Mouse (Mus musculus) stomach, postnatal 0 days (tissue): ENCODE measurements around the gene Rce1. TPM values are rescaled to one million over a fixed set of nuclear protein-coding genes. Genes with fewer than 3 reads are reported as not detected.

ENCODE experiments used
- ATAC-seq: fragments of 200-750 bp; cut with Nextera tagmentation; 2 replicates; pipeline ENCODE4 v1.8.0; 2017; ENCODE audit not compliant: low FRiP score, low TSS enrichment
- DNase-seq: peaks from one replicate; pipeline ENCODE4 v3.0.0-alpha.2; 2016; ENCODE audit warnings: low spot score
- H3K27ac ChIP-seq: fragments of 300-500 bp; sonication (generic); replicated peaks from 2 replicates; pipeline ENCODE4 v1.5.1; 2014; ENCODE audit warnings: mild to moderate bottlenecking, control low read depth
- H3K27me3 ChIP-seq: fragments of 300-500 bp; sonication (generic); 2 replicates; pipeline ENCODE4 v1.6.1; 2014; ENCODE audit warnings: low read length; ENCODE audit not compliant: control insufficient read depth, insufficient read depth
- H3K36me3 ChIP-seq: fragments of 300-500 bp; sonication (generic); 2 replicates; pipeline ENCODE4 v1.6.1; 2014; ENCODE audit warnings: low read length, mixed read lengths; ENCODE audit not compliant: control insufficient read depth, insufficient read depth
- H3K4me1 ChIP-seq: fragments of 300-500 bp; sonication (generic); replicated peaks from 2 replicates; pipeline ENCODE4 v1.6.1; 2014; ENCODE audit warnings: antibody characterized with exemption; ENCODE audit not compliant: control insufficient read depth, insufficient read depth
- H3K4me2 ChIP-seq: fragments of 300-500 bp; sonication (generic); replicated peaks from 2 replicates; pipeline ENCODE4 v1.6.1; 2014; ENCODE audit warnings: low read depth, mild to moderate bottlenecking, control low read depth, moderate library complexity
- H3K4me3 ChIP-seq: fragments of 300-500 bp; sonication (generic); 2 replicates; pipeline ENCODE4 v1.5.1; 2014; ENCODE audit warnings: low read depth, low read length, control low read depth
- H3K9ac ChIP-seq: fragments of 300-500 bp; sonication (generic); 2 replicates; pipeline ENCODE4 v1.6.1; 2014; ENCODE audit warnings: mild to moderate bottlenecking, low read length, control low read depth, mixed read lengths
- H3K9me3 ChIP-seq: fragments of 300-500 bp; sonication (generic); 2 replicates; pipeline ENCODE4 v1.6.1; 2016; ENCODE audit warnings: low read length; ENCODE audit not compliant: control insufficient read depth
- CTCF ChIP-seq: IDR thresholded peaks from 2 replicates; pipeline ENCODE4 v1.5.1; 2016; ENCODE audit warnings: antibody characterized with exemption, low read depth, mild to moderate bottlenecking, moderate library complexity
- EP300 ChIP-seq: optimal IDR thresholded peaks from 2 replicates; pipeline ENCODE3; 2016; ENCODE audit warnings: antibody characterized with exemption
- WGBS: fragments of 180-500 bp; shearing (Covaris S2); extraction: QIAGEN DNeasy Blood & Tissue Kit; methylation state at CpG from one replicate; pipeline ENCODE4 v1.1.7; 2014; 5-methylcytosine and 5-hydroxymethylcytosine counted together
- polyA plus RNA-seq: library from polyadenylated mRNA; unstranded; fragments of >200 nt; fragmentation: Nextera tagmentation; extraction: Ambion mirVana; gene quantifications from 2 replicates; pipeline ENCODE4 v1.2.1, GENCODE M21; 2015

Gene Rce1
- polyA plus RNA-seq, 1 experiment from 2014 or later, result 46.4 TPM

DNA sequence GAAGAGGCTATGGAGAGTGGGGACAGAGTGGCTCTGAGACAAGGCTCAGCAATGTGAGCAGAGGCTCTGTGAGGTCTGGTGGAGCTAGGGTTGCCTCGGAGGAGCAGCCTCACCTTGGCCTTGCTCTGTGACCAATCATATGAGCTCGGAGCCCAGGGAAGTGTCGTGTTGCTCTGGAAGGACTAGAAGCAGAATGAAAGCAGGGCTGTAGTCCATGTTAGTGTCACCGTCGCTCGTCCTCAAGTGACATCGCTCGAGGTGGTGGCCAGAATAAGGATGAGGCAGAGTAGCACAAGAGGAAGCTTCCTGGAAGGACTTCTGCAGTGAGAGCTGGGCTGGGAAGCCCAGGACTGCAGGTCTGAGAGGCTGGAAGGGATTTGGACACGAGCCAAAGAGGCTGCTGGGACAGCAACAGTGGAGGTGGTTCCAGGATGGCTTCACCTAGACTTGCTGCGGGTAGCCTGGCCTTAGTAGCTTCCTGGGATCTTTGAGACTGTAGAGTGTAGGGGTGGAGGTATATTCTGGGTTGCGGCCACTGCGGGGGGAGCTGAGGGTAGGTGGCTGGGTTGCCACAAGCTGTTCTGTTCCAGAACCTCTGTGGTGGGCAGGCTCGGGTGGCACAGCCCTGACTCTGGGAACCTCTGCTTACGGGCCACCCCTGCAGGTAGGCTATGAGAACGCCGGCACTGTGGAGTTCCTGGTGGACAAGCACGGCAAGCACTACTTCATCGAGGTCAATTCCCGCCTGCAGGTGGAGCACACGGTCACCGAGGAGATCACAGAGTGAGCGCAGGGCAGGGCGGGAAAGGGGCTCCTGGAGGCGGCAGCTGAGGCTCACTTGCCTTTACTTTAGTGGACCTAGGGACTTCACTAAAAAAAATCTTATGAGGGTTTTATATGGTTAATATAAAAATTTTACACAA lies 21.4 kb downstream of the Rce1 start:
- H3K9me3 ChIP-seq, result no peaks in the 10 kb centered on the region
- no peak overlapping the region for H3K4me2 ChIP-seq
- H3K4me1 ChIP-seq, result no peaks in the 10 kb centered on the region; the same call in 1 of the 2 replicates
- 41% methylated on average over 24 of the region's 24 CpGs for WGBS
- peak overlapping the region; percentile 31; the same call in 1 of the 2 replicates for H3K9ac ChIP-seq
- peak overlapping the region; percentile 61; the same call in 1 of the 2 replicates for H3K27ac ChIP-seq
- H3K4me3 ChIP-seq, result no peak overlapping the region
- ATAC-seq (peak; percentile 85), DNase-seq (peak; percentile 86)
- no peaks in the 10 kb centered on the region; the same call in 1 of the 2 replicates for H3K36me3 ChIP-seq
- no peaks in the 10 kb centered on the region for H3K27me3 ChIP-seq
- TF ChIP-seq CTCF, result peak; percentile 78
- TF ChIP-seq EP300, result no peak

DNA sequence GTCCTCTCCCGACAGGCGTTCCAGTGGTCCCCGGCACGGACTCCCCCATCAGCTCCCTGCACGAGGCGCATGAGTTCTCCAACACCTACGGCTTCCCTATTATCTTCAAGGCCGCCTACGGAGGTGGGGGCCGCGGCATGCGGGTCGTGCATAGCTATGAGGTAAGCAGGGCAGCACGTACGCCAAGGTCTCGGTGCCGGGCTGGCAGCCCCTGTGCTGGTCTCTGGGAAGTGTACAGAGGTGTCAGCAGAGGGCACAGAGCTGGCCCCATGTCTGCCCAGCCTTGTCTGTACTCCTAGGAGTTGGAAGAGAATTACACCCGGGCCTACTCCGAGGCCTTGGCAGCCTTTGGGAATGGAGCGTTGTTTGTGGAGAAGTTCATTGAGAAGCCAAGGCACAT lies 23.0 kb downstream of the Rce1 start:
- no peak for DNase-seq
- Histone ChIP-seq H3K4me1 (no peaks in the 10 kb centered on the region; the same call in 1 of the 2 replicates), H3K9me3 (no peaks in the 10 kb centered on the region), H3K36me3 (no peaks in the 10 kb centered on the region; the same call in 1 of the 2 replicates), H3K4me2 (no peak overlapping the region), H3K4me3 (no peak overlapping the region), H3K27me3 (no peaks in the 10 kb centered on the region), H3K27ac (no peak overlapping the region), H3K9ac (no peak overlapping the region)
- TF ChIP-seq CTCF, result no peak
- TF ChIP-seq EP300, result no peak
- WGBS, result 90% methylated on average over 20 of the region's 20 CpGs
- no peak for ATAC-seq

DNA sequence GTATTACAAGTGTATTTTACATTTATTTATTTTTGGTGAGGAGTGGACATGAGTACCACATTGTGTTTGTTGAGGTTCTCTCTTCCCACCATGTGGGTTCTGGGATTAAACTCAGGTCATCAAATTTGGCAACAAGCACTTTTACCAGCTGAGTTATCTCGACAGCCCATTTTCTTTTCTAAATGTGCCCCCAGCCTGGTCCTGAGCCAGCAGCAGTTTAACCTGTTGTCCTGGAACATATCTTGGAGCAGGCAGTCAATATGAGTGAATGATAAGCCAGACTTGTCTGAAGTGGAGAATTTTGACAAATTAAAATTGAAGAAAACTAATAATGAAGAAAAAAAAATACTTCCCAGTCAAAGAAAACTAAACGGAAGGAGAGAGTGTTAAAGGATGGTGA lies 29.4 kb downstream of the Rce1 start:
- Histone ChIP-seq H3K4me2 (no peak overlapping the region), H3K36me3 (no peaks in the 10 kb centered on the region), H3K9ac (no peak overlapping the region), H3K9me3 (no peaks in the 10 kb centered on the region), H3K4me1 (no peaks in the 10 kb centered on the region), H3K27ac (no peak overlapping the region), H3K4me3 (no peak overlapping the region), H3K27me3 (no peaks in the 10 kb centered on the region)
- DNase-seq, result no peak
- TF ChIP-seq EP300 (no peak), CTCF (no peak)
- ATAC-seq, result no peak
- WGBS, result 45% methylated on average over 2 of the region's 2 CpGs

DNA sequence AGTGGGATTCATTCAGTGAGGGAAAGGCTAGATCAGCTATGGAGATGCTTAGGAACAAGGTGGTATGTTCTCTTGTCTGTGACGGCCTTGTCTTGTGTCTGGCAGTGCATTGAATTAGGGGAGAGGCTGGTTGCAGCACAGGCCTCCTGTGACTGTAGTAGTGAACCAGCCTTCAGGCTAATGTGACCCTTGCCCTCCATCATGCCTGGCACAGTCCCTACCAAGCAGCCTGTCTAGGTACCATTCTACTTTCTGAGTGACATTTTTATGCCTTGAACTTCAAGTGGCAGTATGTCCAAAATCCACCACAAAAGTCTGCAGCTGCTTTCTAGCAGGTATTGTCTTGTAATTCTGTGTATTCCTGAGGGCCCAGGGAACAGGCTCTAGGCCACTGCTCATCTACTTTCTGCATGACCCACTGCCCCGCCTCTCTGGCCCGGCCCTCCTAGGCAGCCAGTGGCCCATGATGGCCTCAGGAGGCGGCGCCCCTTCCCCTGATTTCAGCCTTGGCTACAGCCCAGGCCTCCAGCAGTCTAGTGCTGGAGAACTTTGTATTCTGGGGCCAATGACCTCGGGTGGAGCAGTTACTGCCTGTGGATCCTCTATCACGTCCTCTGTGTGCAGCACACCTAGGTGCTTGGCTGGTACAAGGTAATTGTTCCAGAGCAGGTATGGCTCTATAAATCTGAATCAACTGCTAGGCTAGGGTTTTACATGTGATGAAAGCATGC lies 31.5 kb downstream of the Rce1 start:
- Histone ChIP-seq H3K9me3 (no peaks in the 10 kb centered on the region), H3K4me3 (no peak overlapping the region), H3K36me3 (no peaks in the 10 kb centered on the region), H3K4me2 (no peak overlapping the region), H3K27me3 (no peaks in the 10 kb centered on the region), H3K4me1 (no peaks in the 10 kb centered on the region), H3K27ac (no peak overlapping the region), H3K9ac (no peak overlapping the region)
- ATAC-seq (peak; percentile 54; the same call in 1 of the 2 replicates), DNase-seq (no peak)
- TF ChIP-seq CTCF (no peak), EP300 (no peak)
- 47% methylated on average over 7 of the region's 7 CpGs for WGBS

DNA sequence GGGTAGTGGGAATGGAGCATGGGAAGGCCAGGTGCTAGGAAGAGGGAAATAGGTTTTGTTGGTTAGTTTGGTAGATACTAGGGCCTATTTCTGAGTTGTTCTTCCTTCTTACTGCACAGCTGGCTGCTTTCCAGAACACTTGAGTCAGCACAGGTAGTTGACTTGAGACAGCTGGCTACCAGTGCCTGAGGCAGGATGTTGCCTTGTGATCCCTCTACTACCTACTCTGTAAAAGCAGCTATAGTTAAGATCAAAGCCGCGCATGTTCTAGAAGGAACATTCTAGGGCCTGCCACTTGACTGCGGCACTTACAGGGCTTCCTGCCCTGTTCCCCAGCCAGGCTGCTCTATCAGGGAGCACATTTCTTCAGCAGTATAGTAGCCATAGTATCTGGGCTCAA lies 35.4 kb downstream of the Rce1 start:
- WGBS, result 46% methylated on average over 3 of the region's 3 CpGs
- DNase-seq, result peak; percentile 53

More for the DNA sequence above, 35.4 kb downstream of the Rce1 start:
- Histone ChIP-seq H3K4me2 (no peak overlapping the region), H3K9me3 (no peaks in the 10 kb centered on the region), H3K4me3 (no peak overlapping the region), H3K9ac (no peak overlapping the region), H3K4me1 (no peaks in the 10 kb centered on the region), H3K27ac (peak overlapping the region; percentile 30; the same call in 1 of the 2 replicates), H3K36me3 (no peaks in the 10 kb centered on the region), H3K27me3 (no peaks in the 10 kb centered on the region)
- TF ChIP-seq CTCF, result no peak
- no peak for TF ChIP-seq EP300
- peak; percentile 50; the same call in 1 of the 2 replicates for ATAC-seq
